Mouse (Mus musculus) liver, embryonic 13.5 days (tissue): ENCODE measurements around the gene Erc2. TPM values are rescaled to one million over a fixed set of nuclear protein-coding genes. Genes with fewer than 3 reads are reported as not detected.

Source experiments
- ATAC-seq: fragments of 200-750 bp; cut with Nextera tagmentation; 2 replicates; pipeline ENCODE4 v1.8.0; 2017; ENCODE audit warnings: low read depth, mild to moderate bottlenecking, moderate number of reproducible peaks, moderate library complexity
- DNase-seq: peaks from one replicate; pipeline ENCODE4 v3.0.0; 2022
- H3K27ac ChIP-seq: fragments of 300-500 bp; sonication (generic); 2 replicates; pipeline ENCODE4 v1.5.1; 2015; ENCODE audit warnings: moderate library complexity, mild to moderate bottlenecking, inconsistent platforms
- H3K27me3 ChIP-seq: fragments of 300-500 bp; sonication (generic); 2 replicates; pipeline ENCODE4 v1.6.1; 2015; ENCODE audit warnings: mild to moderate bottlenecking, inconsistent platforms
- H3K36me3 ChIP-seq: fragments of 300-500 bp; sonication (generic); 2 replicates; pipeline ENCODE4 v1.6.1; 2015; ENCODE audit warnings: mild to moderate bottlenecking, inconsistent platforms
- H3K4me1 ChIP-seq: fragments of 300-500 bp; sonication (generic); replicated peaks from 2 replicates; pipeline ENCODE4 v1.6.1; 2015; ENCODE audit warnings: inconsistent platforms
- H3K4me2 ChIP-seq: fragments of 300-500 bp; sonication (generic); 2 replicates; pipeline ENCODE4 v1.6.1; 2015; ENCODE audit warnings: inconsistent platforms, mild to moderate bottlenecking, moderate library complexity
- H3K4me3 ChIP-seq: fragments of 300-500 bp; sonication (generic); replicated peaks from 2 replicates; pipeline ENCODE4 v1.5.1; 2015; ENCODE audit warnings: mild to moderate bottlenecking, inconsistent platforms
- H3K9ac ChIP-seq: fragments of 300-500 bp; sonication (generic); 2 replicates; pipeline ENCODE4 v1.6.1; 2015; ENCODE audit warnings: mild to moderate bottlenecking, inconsistent platforms
- H3K9me3 ChIP-seq: fragments of 300-500 bp; sonication (generic); replicated peaks from 2 replicates; pipeline ENCODE4 v1.6.1; 2016; ENCODE audit warnings: inconsistent platforms
- WGBS: fragments of 180-500 bp; shearing (Covaris S2); methylation state at CpG from one replicate; pipeline ENCODE4 v1.1.7; 2015; ENCODE audit not compliant: insufficient replicate concordance; 5-methylcytosine and 5-hydroxymethylcytosine counted together
- polyA plus RNA-seq: library from polyadenylated mRNA; unstranded; fragments of >200 nt; fragmentation: Nextera tagmentation; extraction: Ambion mirVana; gene quantifications from 2 replicates; pipeline ENCODE4 v1.2.1, GENCODE M21; 2015

The Erc2 gene
- polyA plus RNA-seq, 1 experiment from 2014 or later: 0.82 TPM

DNA sequence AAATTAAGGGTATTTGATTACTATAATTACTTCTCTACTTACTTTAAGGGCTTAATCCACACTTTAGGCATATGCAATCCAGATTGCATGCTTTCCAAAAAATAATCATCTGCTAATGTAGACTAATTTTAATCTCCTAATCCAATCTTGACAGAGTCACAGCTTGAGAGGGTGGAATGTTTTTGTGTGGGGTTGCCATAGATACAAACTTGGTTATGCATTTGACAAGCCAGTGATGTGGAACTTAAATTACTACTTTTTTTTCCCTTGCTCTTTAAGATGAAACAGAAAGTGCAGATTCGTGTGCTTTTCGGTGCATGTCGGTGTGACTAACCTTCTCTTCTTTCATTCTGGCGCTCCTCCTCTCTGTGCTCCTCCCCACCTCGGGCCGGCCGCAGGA, 694.6 kb downstream of the Erc2 start:
- H3K9me3 ChIP-seq: no peaks in the 10 kb centered on the region
- no peak overlapping the region for H3K4me3 ChIP-seq
- DNase-seq: no peak
- no peaks in the 10 kb centered on the region for H3K36me3 ChIP-seq
- H3K4me1 ChIP-seq: no peaks in the 10 kb centered on the region
- H3K27me3 ChIP-seq: no peaks in the 10 kb centered on the region
- H3K9ac ChIP-seq: no peak overlapping the region
- H3K27ac ChIP-seq: no peak overlapping the region
- WGBS: 76% methylated on average over 7 of the region's 7 CpGs
- ATAC-seq: no peak
- no peak overlapping the region for H3K4me2 ChIP-seq

- Histone ChIP-seq H3K4me1 (no peaks in the 10 kb centered on the region), H3K4me3 (no peak overlapping the region), H3K27me3 (no peaks in the 10 kb centered on the region), H3K9me3 (no peaks in the 10 kb centered on the region), H3K9ac (no peak overlapping the region), H3K36me3 (no peaks in the 10 kb centered on the region), H3K4me2 (no peak overlapping the region), H3K27ac (no peak overlapping the region)
- no peak for ATAC-seq
- DNase-seq: no peak
- 68% methylated on average over 5 of the region's 5 CpGs for WGBS
Measured at GRCm38 (mm10) chr14:28321916-28322534, 699.8 kb downstream of the Erc2 start.

- WGBS: 51% methylated on average over 2 of the region's 2 CpGs
- H3K9me3 ChIP-seq: no peaks in the 10 kb centered on the region
- no peak overlapping the region for H3K4me3 ChIP-seq
- no peak for ATAC-seq
- no peak overlapping the region for H3K27ac ChIP-seq
- no peak for DNase-seq
- H3K27me3 ChIP-seq: no peaks in the 10 kb centered on the region
- H3K9ac ChIP-seq: no peak overlapping the region
- H3K4me1 ChIP-seq: no peaks in the 10 kb centered on the region
- no peak overlapping the region for H3K4me2 ChIP-seq
- no peaks in the 10 kb centered on the region for H3K36me3 ChIP-seq
Measured at GRCm38 (mm10) chr14:28323243-28323642, 701.0 kb downstream of the Erc2 start.

DNA sequence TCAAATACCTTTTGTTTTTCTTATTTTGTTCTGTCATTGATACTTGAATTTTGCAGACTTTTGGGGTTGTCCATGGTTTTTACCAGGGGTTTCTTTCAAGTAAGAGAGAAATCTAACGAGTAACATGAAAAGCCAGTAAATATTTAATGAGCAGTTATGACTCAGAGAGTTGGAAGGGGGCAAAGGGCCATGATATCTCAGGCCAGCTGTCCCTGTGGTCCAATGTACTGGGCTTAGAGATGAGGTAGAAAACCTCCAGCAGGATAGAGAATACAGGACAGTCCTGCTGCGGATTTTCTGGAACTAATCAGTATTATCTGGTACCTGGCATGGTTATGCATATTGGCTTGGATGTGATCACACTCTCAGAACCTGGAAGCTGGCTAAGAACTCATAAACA, 701.5 kb downstream of the Erc2 start:
- Histone ChIP-seq H3K9ac (no peak overlapping the region), H3K36me3 (no peaks in the 10 kb centered on the region), H3K4me2 (no peak overlapping the region), H3K27me3 (no peaks in the 10 kb centered on the region), H3K27ac (no peak overlapping the region), H3K4me1 (no peaks in the 10 kb centered on the region), H3K9me3 (no peaks in the 10 kb centered on the region), H3K4me3 (no peak overlapping the region)
- DNase-seq (no peak), ATAC-seq (no peak)
- 63% methylated on average over 2 of the region's 2 CpGs for WGBS

GRCm38 (mm10) chr14:28326456-28326855, 704.2 kb downstream of the Erc2 start:
- ATAC-seq: no peak
- 67% methylated on average over 7 of the region's 7 CpGs for WGBS

GRCm38 (mm10) chr14:28328512-28328911, 706.3 kb downstream of the Erc2 start:
- H3K9ac ChIP-seq: no peak overlapping the region
- no peak for DNase-seq
- H3K4me2 ChIP-seq: no peak overlapping the region
- H3K4me1 ChIP-seq: no peaks in the 10 kb centered on the region
- no peak for ATAC-seq
- H3K9me3 ChIP-seq: no peaks in the 10 kb centered on the region
- 36% methylated on average over 8 of the region's 8 CpGs for WGBS
- no peaks in the 10 kb centered on the region for H3K27me3 ChIP-seq
- no peak overlapping the region for H3K4me3 ChIP-seq
- H3K36me3 ChIP-seq: no peaks in the 10 kb centered on the region
- no peak overlapping the region for H3K27ac ChIP-seq

More at GRCm38 (mm10) chr14:28326456-28326855, 704.2 kb downstream of the Erc2 start:
- no peaks in the 10 kb centered on the region for H3K27me3 ChIP-seq
- H3K4me1 ChIP-seq: no peaks in the 10 kb centered on the region
- no peak overlapping the region for H3K4me3 ChIP-seq
- no peaks in the 10 kb centered on the region for H3K36me3 ChIP-seq
- H3K9me3 ChIP-seq: no peaks in the 10 kb centered on the region
- H3K27ac ChIP-seq: no peak overlapping the region
- no peak overlapping the region for H3K4me2 ChIP-seq
- no peak overlapping the region for H3K9ac ChIP-seq
- no peak for DNase-seq

GRCm38 (mm10) chr14:28331108-28331507, 708.9 kb downstream of the Erc2 start:
- no peak overlapping the region for H3K4me3 ChIP-seq
- H3K36me3 ChIP-seq: no peaks in the 10 kb centered on the region
- no peak overlapping the region for H3K9ac ChIP-seq
- H3K4me2 ChIP-seq: no peak overlapping the region
- DNase-seq (no peak), ATAC-seq (no peak)
- H3K9me3 ChIP-seq: no peaks in the 10 kb centered on the region
- H3K27ac ChIP-seq: no peak overlapping the region
- no peaks in the 10 kb centered on the region for H3K4me1 ChIP-seq
- 77% methylated on average over 5 of the region's 5 CpGs for WGBS
- no peaks in the 10 kb centered on the region for H3K27me3 ChIP-seq

GRCm38 (mm10) chr14:28332351-28332953, 710.2 kb downstream of the Erc2 start:
- no peak overlapping the region for H3K9ac ChIP-seq

GRCm38 (mm10) chr14:28339146-28339545, 716.9 kb downstream of the Erc2 start:
- H3K27ac ChIP-seq: no peak overlapping the region
- no peak overlapping the region for H3K4me2 ChIP-seq
- no peak overlapping the region for H3K9ac ChIP-seq
- ATAC-seq (no peak), DNase-seq (no peak)
- no peak overlapping the region for H3K4me3 ChIP-seq
- no peaks in the 10 kb centered on the region for H3K36me3 ChIP-seq
- no peaks in the 10 kb centered on the region for H3K27me3 ChIP-seq
- WGBS: 55% methylated on average over 3 of the region's 3 CpGs
- H3K9me3 ChIP-seq: no peaks in the 10 kb centered on the region
- no peaks in the 10 kb centered on the region for H3K4me1 ChIP-seq

More at GRCm38 (mm10) chr14:28332351-28332953, 710.2 kb downstream of the Erc2 start:
- no peak for ATAC-seq
- DNase-seq: no peak
- 32% methylated on average over 3 of the region's 3 CpGs for WGBS
- Histone ChIP-seq H3K36me3 (no peaks in the 10 kb centered on the region), H3K4me2 (no peak overlapping the region), H3K27me3 (no peaks in the 10 kb centered on the region), H3K27ac (no peak overlapping the region), H3K4me1 (no peaks in the 10 kb centered on the region), H3K9me3 (no peaks in the 10 kb centered on the region), H3K4me3 (no peak overlapping the region)

- Histone ChIP-seq H3K36me3 (no peaks in the 10 kb centered on the region), H3K27me3 (no peaks in the 10 kb centered on the region), H3K9me3 (no peaks in the 10 kb centered on the region), H3K4me1 (no peaks in the 10 kb centered on the region), H3K4me3 (no peak overlapping the region), H3K9ac (no peak overlapping the region), H3K4me2 (no peak overlapping the region), H3K27ac (no peak overlapping the region)
- WGBS: 60% methylated on average over 1 of the region's 1 CpGs
- ATAC-seq: no peak
- DNase-seq: no peak
Measured at GRCm38 (mm10) chr14:28349129-28349528, 726.9 kb downstream of the Erc2 start.

GRCm38 (mm10) chr14:28356031-28356430, 733.8 kb downstream of the Erc2 start:
- Histone ChIP-seq H3K4me2 (no peak overlapping the region), H3K27me3 (no peaks in the 10 kb centered on the region), H3K27ac (no peak overlapping the region), H3K4me1 (no peaks in the 10 kb centered on the region), H3K4me3 (no peak overlapping the region), H3K9ac (no peak overlapping the region), H3K9me3 (no peaks in the 10 kb centered on the region), H3K36me3 (no peaks in the 10 kb centered on the region)
- no peak for DNase-seq
- no peak for ATAC-seq

GRCm38 (mm10) chr14:28359502-28359901, 737.3 kb downstream of the Erc2 start:
- H3K27me3 ChIP-seq: no peaks in the 10 kb centered on the region
- no peak overlapping the region for H3K27ac ChIP-seq
- H3K9ac ChIP-seq: no peak overlapping the region
- DNase-seq (no peak), ATAC-seq (no peak)
- no peaks in the 10 kb centered on the region for H3K4me1 ChIP-seq
- WGBS: 38% methylated on average over 4 of the region's 4 CpGs
- no peaks in the 10 kb centered on the region for H3K9me3 ChIP-seq
- no peak overlapping the region for H3K4me2 ChIP-seq
- H3K4me3 ChIP-seq: no peak overlapping the region
- no peaks in the 10 kb centered on the region for H3K36me3 ChIP-seq
